Mouse (Mus musculus): ENCODE data around the gene Mmp24. TPM values are rescaled to one million over a fixed set of nuclear protein-coding genes. Genes with fewer than 3 reads are reported as not detected.

Gene Mmp24
- polyA plus RNA-seq, 1 experiment from 2014 or later: 4.9 TPM

DNA sequence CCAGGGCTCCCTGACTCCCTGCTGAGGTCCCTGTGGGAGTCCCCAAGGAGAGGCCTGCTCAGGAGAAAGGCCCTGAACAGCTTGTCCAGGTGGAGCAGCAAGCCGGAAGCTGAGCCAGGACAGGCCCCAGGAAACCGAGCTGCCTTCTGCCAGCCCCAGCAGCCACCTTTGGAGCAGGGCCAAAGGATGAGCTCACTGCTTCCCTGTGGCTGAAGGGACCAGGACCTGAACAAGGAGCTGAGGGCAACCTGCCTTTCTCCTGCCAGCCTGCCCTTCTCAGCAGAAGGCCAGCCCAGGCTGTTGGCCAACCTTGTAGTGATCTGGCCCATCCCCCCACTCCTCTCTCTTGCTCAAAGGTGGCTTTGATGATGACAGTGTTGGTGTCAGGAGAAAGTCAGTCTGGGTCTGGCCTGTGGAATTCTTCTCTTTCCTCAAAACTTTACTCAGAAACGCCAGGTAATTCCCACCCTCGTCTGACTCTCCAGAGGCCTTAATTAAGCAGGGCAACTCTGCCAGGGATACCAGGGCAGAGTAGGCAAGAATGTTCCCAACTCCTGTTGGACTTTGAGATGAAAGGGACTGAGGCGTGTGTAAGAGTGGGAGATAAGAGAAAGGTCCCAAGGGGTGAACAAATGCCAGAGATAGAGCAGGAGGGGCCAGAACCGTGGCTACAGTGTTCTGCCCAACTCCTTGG lies 30.2 kb downstream of the Mmp24 start:
- H3K4me1 ChIP-seq: no peaks in the 10 kb centered on the region
- H3K9me3 ChIP-seq: no peaks in the 10 kb centered on the region
- no peak overlapping the region for H3K9ac ChIP-seq (replicated peaks)
- no peak overlapping the region for H3K4me3 ChIP-seq
- no peaks in the 10 kb centered on the region for H3K36me3 ChIP-seq
- no peak overlapping the region for H3K27ac ChIP-seq (replicated peaks)
- no peak for ATAC-seq (ENCODE audit: low FRiP score, low read depth)
- 66% methylated on average over 6 of the region's 6 CpGs for WGBS
- H3K4me2 ChIP-seq (replicated peaks): no peak overlapping the region
- H3K27me3 ChIP-seq: no peaks in the 10 kb centered on the region

DNA sequence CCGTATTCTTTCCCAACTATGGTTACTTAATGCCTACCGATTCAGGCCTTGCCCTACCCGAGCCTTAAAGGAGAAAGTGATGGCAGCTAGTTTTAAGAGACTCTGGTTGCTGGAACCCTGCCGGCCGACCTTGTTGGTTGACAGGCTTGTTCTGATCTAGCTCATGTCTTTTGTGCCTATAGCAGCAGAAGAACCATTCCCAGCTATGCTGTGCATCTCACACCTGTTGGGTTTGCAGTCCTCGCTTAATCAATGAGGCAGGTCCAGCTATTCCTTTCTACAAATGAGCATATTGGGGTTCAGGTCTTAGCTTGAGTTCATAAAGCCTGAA lies 30.7 kb downstream of the Mmp24 start:
- Histone ChIP-seq H3K27ac (replicated peaks) (no peak overlapping the region), H3K4me2 (replicated peaks) (no peak overlapping the region), H3K27me3 (no peaks in the 10 kb centered on the region), H3K4me1 (no peaks in the 10 kb centered on the region), H3K9ac (replicated peaks) (no peak overlapping the region), H3K9me3 (no peaks in the 10 kb centered on the region), H3K4me3 (no peak overlapping the region), H3K36me3 (no peaks in the 10 kb centered on the region)
- ATAC-seq (ENCODE audit: low FRiP score, low read depth): no peak
- 79% methylated on average over 6 of the region's 6 CpGs for WGBS

DNA sequence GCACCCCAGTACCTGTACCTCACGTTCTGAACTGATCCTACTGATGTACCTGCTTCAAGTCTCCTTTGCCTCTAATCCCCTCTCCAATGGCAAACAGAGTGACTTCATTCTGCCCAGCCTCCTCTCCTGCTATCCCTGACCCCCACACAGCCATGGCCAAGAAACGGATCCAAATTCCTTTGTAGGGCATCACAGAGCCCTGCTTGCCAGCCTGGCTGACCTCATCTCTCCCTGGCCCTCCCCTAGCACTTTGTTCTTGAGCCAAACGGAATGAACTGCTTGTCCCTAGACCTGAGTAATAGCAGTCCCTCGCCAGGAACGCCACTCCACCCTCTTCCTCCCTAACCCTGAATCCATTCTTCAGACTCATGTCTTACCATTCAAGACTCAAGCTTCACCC lies 31.4 kb downstream of the Mmp24 start:
- WGBS: 76% methylated on average over 5 of the region's 5 CpGs
- Histone ChIP-seq H3K4me2 (replicated peaks) (no peak overlapping the region), H3K9me3 (no peaks in the 10 kb centered on the region), H3K4me3 (no peak overlapping the region), H3K27ac (replicated peaks) (no peak overlapping the region), H3K36me3 (no peaks in the 10 kb centered on the region), H3K9ac (replicated peaks) (no peak overlapping the region), H3K27me3 (no peaks in the 10 kb centered on the region), H3K4me1 (no peaks in the 10 kb centered on the region)
- no peak for ATAC-seq (ENCODE audit: low FRiP score, low read depth)

DNA sequence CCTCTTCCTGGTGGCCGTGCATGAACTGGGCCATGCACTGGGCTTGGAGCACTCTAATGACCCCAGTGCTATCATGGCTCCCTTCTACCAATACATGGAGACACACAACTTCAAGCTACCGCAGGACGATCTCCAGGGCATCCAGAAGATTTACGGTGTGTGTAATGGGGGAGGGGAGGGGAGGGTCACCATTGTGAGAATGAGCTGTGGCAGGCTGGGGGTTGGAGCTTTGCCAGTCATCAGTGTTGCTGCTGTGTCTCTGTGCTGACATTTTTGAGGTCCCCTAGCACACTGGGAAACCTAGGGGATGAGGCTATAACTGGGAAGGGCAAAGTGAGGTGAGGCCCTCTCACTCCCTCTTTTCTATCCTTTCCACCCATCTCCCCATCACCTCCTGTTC lies 32.3 kb downstream of the Mmp24 start:
- Histone ChIP-seq H3K4me1 (no peaks in the 10 kb centered on the region), H3K9me3 (no peaks in the 10 kb centered on the region), H3K27ac (replicated peaks) (no peak overlapping the region), H3K9ac (replicated peaks) (no peak overlapping the region), H3K27me3 (no peaks in the 10 kb centered on the region), H3K4me3 (no peak overlapping the region), H3K36me3 (no peaks in the 10 kb centered on the region), H3K4me2 (replicated peaks) (no peak overlapping the region)
- no peak for ATAC-seq (ENCODE audit: low FRiP score, low read depth)
- 81% methylated on average over 3 of the region's 4 CpGs for WGBS

DNA sequence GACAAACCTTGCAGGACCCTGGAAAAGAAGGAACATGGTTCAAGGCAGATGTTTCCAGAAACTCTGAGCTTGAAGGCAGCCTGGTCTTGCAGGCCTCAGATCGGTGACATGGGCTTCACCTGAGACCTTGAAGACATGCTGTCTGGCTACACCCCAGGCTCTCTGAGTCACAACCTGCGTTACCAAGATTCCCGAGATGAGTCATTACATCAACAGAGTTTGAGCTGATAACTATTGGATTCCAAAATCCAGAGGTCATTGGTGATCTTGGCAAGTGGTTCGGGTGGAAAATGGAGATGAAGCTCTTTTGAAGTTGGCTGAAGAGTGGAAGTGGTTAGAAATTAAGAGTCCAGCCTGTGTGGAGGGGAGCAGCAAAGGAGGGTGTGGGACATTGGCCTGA lies 34.5 kb downstream of the Mmp24 start:
- ATAC-seq (ENCODE audit: low FRiP score, low read depth): no peak
- WGBS: 90% methylated on average over 4 of the region's 4 CpGs
- no peak overlapping the region for H3K27ac ChIP-seq (replicated peaks)
- no peak overlapping the region for H3K4me2 ChIP-seq (replicated peaks)
- H3K9me3 ChIP-seq: no peaks in the 10 kb centered on the region
- no peaks in the 10 kb centered on the region for H3K36me3 ChIP-seq
- no peak overlapping the region for H3K4me3 ChIP-seq
- no peaks in the 10 kb centered on the region for H3K27me3 ChIP-seq
- no peaks in the 10 kb centered on the region for H3K4me1 ChIP-seq
- no peak overlapping the region for H3K9ac ChIP-seq (replicated peaks)

DNA sequence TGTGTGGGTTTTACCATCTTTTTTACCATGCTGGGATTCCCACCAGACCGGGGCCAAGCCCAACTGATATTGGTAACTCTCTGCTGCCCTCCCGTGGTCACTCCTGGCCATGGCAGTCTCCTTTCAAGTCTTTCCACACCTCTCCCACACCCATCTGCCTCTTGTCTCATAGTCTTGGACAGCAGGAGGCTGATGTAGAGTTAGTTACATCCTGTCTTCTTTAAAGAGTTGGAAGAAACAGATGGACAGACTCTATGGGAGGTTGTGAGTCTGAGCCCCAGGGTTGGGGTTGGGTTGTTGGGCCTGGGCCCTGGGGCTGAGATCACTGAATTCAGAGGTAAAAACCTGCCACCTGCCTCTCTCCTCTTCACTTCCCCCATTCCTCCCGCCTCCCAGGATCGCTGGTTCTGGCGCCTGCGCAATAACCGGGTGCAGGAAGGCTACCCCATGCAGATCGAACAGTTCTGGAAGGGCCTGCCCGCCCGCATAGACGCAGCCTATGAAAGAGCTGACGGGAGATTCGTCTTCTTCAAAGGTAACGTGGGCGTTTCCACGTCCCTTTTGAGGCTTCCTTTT lies 36.8 kb downstream of the Mmp24 start:
- no peak for ATAC-seq (ENCODE audit: low FRiP score, low read depth)
- H3K27me3 ChIP-seq: no peaks in the 10 kb centered on the region
- no peaks in the 10 kb centered on the region for H3K9me3 ChIP-seq
- no peak overlapping the region for H3K4me3 ChIP-seq
- no peak overlapping the region for H3K27ac ChIP-seq (replicated peaks)
- H3K9ac ChIP-seq (replicated peaks): no peak overlapping the region
- no peak overlapping the region for H3K4me2 ChIP-seq (replicated peaks)
- 0 out of 2 replicates have a peak, but pooled peaks cover 4% of the 10 kb centered on the region for H3K36me3 ChIP-seq
- WGBS: 42% methylated on average over 16 of the region's 16 CpGs
- no peaks in the 10 kb centered on the region for H3K4me1 ChIP-seq

DNA sequence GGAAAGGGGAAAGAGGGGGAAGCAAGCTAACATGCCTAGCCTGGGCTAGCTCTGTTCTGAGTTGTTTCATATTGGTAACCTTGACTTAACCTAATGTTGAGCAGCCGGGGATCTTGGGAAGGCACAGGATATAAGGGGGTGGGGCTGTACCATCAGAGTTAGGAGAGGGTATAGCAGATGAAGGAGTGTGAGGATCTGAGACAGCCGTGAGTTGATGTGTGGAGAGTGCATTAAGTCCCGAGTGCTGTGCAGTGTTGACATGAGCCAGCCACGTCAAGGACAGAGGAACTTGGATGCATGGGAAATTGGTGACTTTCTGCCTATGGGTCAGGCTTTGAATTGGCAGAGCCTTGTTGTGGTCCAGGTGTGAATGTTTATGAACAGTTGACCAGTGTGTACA lies 37.5 kb downstream of the Mmp24 start:
- Histone ChIP-seq H3K27ac (replicated peaks) (no peak overlapping the region), H3K27me3 (no peaks in the 10 kb centered on the region)
- WGBS: 93% methylated on average over 4 of the region's 4 CpGs

DNA sequence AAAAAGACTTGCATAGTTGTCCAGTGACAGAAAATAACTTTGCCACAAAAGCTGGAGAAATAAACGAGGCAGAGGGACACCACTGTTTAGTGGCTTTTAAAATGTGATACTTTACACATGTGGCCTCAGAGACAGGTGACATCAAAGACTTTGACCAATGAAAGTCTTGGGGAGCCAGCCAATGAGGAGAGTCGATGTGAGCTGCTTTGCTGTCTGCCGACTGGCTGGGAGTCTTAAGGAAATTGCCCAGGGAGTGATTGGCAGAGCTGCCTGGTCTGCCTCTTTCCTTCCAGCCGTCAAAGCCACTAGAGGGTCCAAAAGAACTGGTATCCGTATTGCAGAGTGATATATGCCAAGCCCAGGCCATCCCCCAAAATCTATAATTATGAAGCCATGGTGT lies 39.7 kb downstream of the Mmp24 start:
- WGBS: 40% methylated on average over 5 of the region's 5 CpGs
- ATAC-seq (ENCODE audit: low FRiP score, low read depth): no peak

More for the DNA sequence above, 37.5 kb downstream of the Mmp24 start:
- no peak overlapping the region for H3K4me3 ChIP-seq
- H3K36me3 ChIP-seq: 0 out of 2 replicates have a peak, but pooled peaks cover 4% of the 10 kb centered on the region
- no peaks in the 10 kb centered on the region for H3K4me1 ChIP-seq
- no peaks in the 10 kb centered on the region for H3K9me3 ChIP-seq
- no peak for ATAC-seq (ENCODE audit: low FRiP score, low read depth)
- no peak overlapping the region for H3K9ac ChIP-seq (replicated peaks)
- no peak overlapping the region for H3K4me2 ChIP-seq (replicated peaks)

DNA sequence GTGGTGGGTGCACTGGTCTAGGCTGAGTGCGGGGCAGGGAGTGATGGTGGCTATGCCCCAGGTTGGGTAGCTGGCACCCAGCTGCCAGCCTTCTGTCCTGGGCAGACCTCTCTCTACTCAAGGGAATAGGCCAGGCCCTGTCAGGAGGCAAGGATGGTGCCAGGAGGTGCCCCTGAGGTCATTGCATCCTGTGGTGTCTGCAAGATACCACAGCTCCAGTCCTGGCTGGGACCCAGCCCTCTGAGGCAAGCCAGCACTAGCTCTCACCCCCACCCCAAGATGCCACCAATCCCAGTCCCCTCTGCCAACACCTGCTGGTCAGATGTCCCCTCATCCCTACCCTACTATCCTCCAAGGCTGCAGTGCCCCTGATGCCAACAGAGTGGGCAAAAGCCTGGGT lies 41.0 kb downstream of the Mmp24 start:
- H3K27ac ChIP-seq (replicated peaks): no peak overlapping the region
- peaks cover 16% of the 10 kb centered on the region for H3K4me1 ChIP-seq
- WGBS: 100% methylated on average over 1 of the region's 1 CpGs
- H3K27me3 ChIP-seq: no peaks in the 10 kb centered on the region
- H3K9ac ChIP-seq (replicated peaks): no peak overlapping the region
- no peak overlapping the region for H3K4me2 ChIP-seq (replicated peaks)
- H3K4me3 ChIP-seq: no peak overlapping the region
- peaks cover 18% of the 10 kb centered on the region for H3K36me3 ChIP-seq
- H3K9me3 ChIP-seq: no peaks in the 10 kb centered on the region
- no peak for ATAC-seq (ENCODE audit: low FRiP score, low read depth)

More for the DNA sequence above, 39.7 kb downstream of the Mmp24 start:
- Histone ChIP-seq H3K4me1 (peaks cover 16% of the 10 kb centered on the region), H3K4me2 (replicated peaks) (no peak overlapping the region), H3K27ac (replicated peaks) (no peak overlapping the region), H3K9me3 (no peaks in the 10 kb centered on the region), H3K9ac (replicated peaks) (no peak overlapping the region), H3K36me3 (0 out of 2 replicates have a peak, but pooled peaks cover 4% of the 10 kb centered on the region), H3K27me3 (no peaks in the 10 kb centered on the region), H3K4me3 (no peak overlapping the region)

DNA sequence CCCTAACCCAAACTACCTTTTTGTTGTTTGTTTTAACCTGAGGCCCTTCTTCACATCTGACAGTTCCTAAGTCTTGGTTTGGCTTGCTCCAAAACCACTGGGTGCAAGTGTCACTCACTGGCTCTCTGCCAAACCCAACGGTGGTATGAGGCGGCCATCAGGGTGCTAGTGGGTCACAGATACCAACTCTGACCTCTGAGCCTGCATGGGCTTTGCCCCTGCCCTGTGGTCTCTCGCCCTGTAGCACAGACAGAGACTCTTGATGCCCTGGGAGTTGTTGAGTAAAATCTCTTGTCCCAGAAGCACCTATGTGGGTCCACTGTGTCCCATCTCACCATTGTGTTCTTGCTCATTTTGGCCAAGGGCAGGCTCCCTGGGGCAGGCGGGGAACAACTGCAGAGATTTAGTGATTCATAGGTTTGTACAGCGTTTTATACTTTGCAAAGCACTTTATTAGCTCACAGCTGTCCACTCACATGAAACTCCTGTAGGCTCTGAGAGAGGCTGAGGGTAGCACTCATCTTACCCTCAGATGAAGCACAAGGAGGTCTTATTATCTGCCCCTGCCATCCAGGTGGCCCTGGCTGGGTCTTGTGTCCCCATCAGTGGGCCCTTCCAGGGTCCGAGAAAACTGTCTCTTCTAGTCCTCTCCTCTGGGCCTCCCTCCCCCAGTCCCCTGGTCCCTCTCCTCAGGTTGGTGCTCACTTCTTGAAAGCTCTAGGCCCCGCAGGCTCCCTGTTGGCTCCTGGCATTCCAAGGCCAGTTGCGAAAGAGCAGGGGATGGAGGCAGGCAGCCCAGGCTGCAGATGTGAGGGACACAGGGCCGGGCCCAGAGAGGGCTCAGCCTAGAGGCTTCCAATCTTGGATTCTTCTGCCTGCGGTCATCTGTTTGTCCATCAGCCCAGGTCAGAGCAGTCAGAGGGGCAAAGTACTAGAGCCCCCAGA lies 42.4 kb downstream of the Mmp24 start:
- Histone ChIP-seq H3K27me3 (no peaks in the 10 kb centered on the region), H3K4me2 (replicated peaks) (no peak overlapping the region), H3K9me3 (no peaks in the 10 kb centered on the region), H3K36me3 (peaks cover 30% of the 10 kb centered on the region), H3K27ac (replicated peaks) (no peak overlapping the region), H3K4me3 (no peak overlapping the region), H3K9ac (replicated peaks) (no peak overlapping the region), H3K4me1 (peaks cover 16% of the 10 kb centered on the region)
- ATAC-seq (ENCODE audit: low FRiP score, low read depth): no peak
- WGBS: 78% methylated on average over 10 of the region's 10 CpGs

DNA sequence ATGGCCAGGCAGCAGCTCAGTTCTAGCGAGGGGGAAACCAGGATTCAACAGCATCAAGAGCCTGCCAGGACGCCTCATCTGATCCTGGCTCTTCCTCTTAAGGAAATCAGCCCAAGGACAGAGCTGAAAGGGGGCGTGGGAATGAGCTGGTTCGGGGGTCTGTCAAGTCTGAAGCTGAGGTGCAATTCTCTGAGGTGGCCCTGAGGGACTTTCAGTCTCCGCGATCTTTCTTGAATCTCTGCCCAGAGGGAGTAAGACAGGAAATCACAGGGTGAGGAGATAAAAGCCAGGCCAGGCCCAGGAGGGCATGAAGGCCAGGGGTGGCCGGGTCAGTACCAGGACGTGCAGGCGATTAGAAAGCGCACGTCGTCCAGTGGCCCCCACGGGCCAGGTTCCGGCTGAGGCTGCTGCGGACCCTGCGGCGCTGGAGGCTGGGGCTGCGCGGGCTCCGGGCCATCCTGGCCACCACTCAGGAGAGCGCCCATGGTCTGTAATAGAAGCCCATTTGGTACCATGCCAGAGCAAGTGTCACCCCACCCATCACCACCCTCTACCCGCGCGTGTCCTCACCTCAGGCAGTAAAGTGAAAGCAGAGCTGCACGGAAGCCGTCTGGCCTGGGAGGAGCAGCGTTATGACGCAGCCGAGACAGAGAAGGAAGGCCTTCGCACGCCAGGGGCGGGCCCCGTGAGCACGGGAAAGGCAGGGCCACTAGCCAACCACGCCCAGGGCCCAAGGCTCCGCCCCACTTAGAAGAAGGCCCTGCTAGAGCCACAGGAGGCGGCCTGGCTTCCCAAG lies 43.7 kb downstream of the Mmp24 start:
- Histone ChIP-seq H3K9ac (replicated peaks) (peak overlapping the region; percentile 68), H3K4me1 (peaks cover 16% of the 10 kb centered on the region), H3K9me3 (no peaks in the 10 kb centered on the region), H3K4me3 (peak overlapping the region; percentile 53), H3K36me3 (peaks cover 42% of the 10 kb centered on the region), H3K27me3 (no peaks in the 10 kb centered on the region), H3K4me2 (replicated peaks) (peak overlapping the region; percentile 86), H3K27ac (replicated peaks) (peak overlapping the region; percentile 74)
- peak; percentile 94 for ATAC-seq (ENCODE audit: low FRiP score, low read depth)
- 3% methylated on average over 37 of the region's 37 CpGs for WGBS

DNA sequence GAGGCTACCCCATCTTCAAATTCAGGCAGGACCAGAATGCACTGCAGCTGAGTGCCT lies 44.1 kb downstream of the Mmp24 start, which contains the start of gene BC029722:
BC029722 (minus strand) TSS at position 35 of the 57 bp plus-strand sequence.
- H3K27me3 ChIP-seq: no peaks in the 10 kb centered on the region
- H3K4me1 ChIP-seq: peaks cover 16% of the 10 kb centered on the region
- no peaks in the 10 kb centered on the region for H3K9me3 ChIP-seq
- peaks cover 44% of the 10 kb centered on the region for H3K36me3 ChIP-seq
- H3K9ac ChIP-seq (replicated peaks): peak within 1 kb of the TSS; percentile 68
- ATAC-seq (ENCODE audit: low FRiP score, low read depth): no peak
- peak within 1 kb of the TSS; percentile 86 for H3K4me2 ChIP-seq (replicated peaks)
- H3K4me3 ChIP-seq: peak within 1 kb of the TSS; percentile 53
- peak within 1 kb of the TSS; percentile 74 for H3K27ac ChIP-seq (replicated peaks)
